Mouse (Mus musculus): Measurements from ENCODE around the gene Rab3b. TPM values are rescaled to one million over a fixed set of nuclear protein-coding genes. Genes with fewer than 3 reads are reported as not detected.

Gene Rab3b
- total RNA-seq, 1 experiment = 5.1 TPM

GRCm38 (mm10) chr4:108877901-108878300 is 962 bp upstream of the Rab3b start:
- in situ Hi-C loops (cut with MboI; ENCODE audit: low sequenced_read_pairs in 2 of 2, unreplicated experiment in 2 of 2) = loop anchor here in 1 of 2 experiments (10.0 kb wide), 1 partner anchor 97 kb away; no protein-coding TSS in a partner anchor
- Histone ChIP-seq H3K4me3 (ENCODE audit: insufficient read depth in 1 of 2, low read depth in 1 of 2, low read length in 2 of 2, poor library complexity in 1 of 2, severe bottlenecking in 1 of 2) (no peak overlapping the region), H3K27ac (ENCODE audit: insufficient read depth, low read depth, low read length, poor library complexity, severe bottlenecking) (no peak overlapping the region), H3K4me1 (ENCODE audit: control insufficient read depth in 2 of 2, insufficient read depth in 2 of 2, low read length in 2 of 2, poor library complexity in 1 of 2) (peaks cover 0 to 4% of the 10 kb centered on the region in 2 experiments; a peak in 1 of 4 replicates), H3K9me3 (ENCODE audit: control insufficient read depth, insufficient read depth, low read depth, low read length) (no peaks in the 10 kb centered on the region), H3K36me3 (ENCODE audit: control insufficient read depth, insufficient read depth, low read length, poor library complexity, severe bottlenecking) (no peaks in the 10 kb centered on the region), H3K9ac (ENCODE audit: insufficient read depth, low read depth, low read length, poor library complexity, severe bottlenecking) (no peak overlapping the region)
- TF ChIP-seq CHD2 (IDR thresholded peaks at IDR 0.05; ENCODE audit: low read depth, low read length) (no peak), HCFC1 (IDR thresholded peaks at IDR 0.05; ENCODE audit: borderline replicate concordance, insufficient read depth, low read length) (no peak), ZNF384 (IDR thresholded peaks at IDR 0.05; ENCODE audit: low read depth, low read length) (no peak), ZC3H11A (IDR thresholded peaks at IDR 0.05; ENCODE audit: borderline replicate concordance, low read depth, low read length) (no peak), MAFK (IDR thresholded peaks at IDR 0.05; ENCODE audit: insufficient read depth, low read depth, low read length) (no peak)
- no peak for DNase-seq (ENCODE audit: low read depth, low spot score)

- in situ Hi-C loops (cut with MboI; ENCODE audit: low sequenced_read_pairs in 2 of 2, unreplicated experiment in 2 of 2) = no loop called here
- no peak for TF ChIP-seq ZC3H11A (IDR thresholded peaks at IDR 0.05; ENCODE audit: borderline replicate concordance, low read depth, low read length)
- TF ChIP-seq ZNF384 (IDR thresholded peaks at IDR 0.05; ENCODE audit: low read depth, low read length) = no peak
- TF ChIP-seq MAFK (IDR thresholded peaks at IDR 0.05; ENCODE audit: insufficient read depth, low read depth, low read length) = no peak
- TF ChIP-seq HCFC1 (IDR thresholded peaks at IDR 0.05; ENCODE audit: borderline replicate concordance, insufficient read depth, low read length) = no peak
- TF ChIP-seq CHD2 (IDR thresholded peaks at IDR 0.05; ENCODE audit: low read depth, low read length) = no peak
- DNase-seq (ENCODE audit: low read depth, low spot score) = peak; percentile 57
- no peaks in the 10 kb centered on the region for H3K36me3 ChIP-seq (ENCODE audit: control insufficient read depth, insufficient read depth, low read length, poor library complexity, severe bottlenecking)
- H3K4me1 ChIP-seq (ENCODE audit: control insufficient read depth in 2 of 2, insufficient read depth in 2 of 2, low read length in 2 of 2, poor library complexity in 1 of 2) = peaks cover 0 to 2% of the 10 kb centered on the region in 2 experiments; a peak in 2 of 4 replicates
- H3K9ac ChIP-seq (ENCODE audit: insufficient read depth, low read depth, low read length, poor library complexity, severe bottlenecking) = no peak overlapping the region
- H3K4me3 ChIP-seq (ENCODE audit: insufficient read depth in 1 of 2, low read depth in 1 of 2, low read length in 2 of 2, poor library complexity in 1 of 2, severe bottlenecking in 1 of 2) = no peak overlapping the region
- no peak overlapping the region for H3K27ac ChIP-seq (ENCODE audit: insufficient read depth, low read depth, low read length, poor library complexity, severe bottlenecking)
- no peaks in the 10 kb centered on the region for H3K9me3 ChIP-seq (ENCODE audit: control insufficient read depth, insufficient read depth, low read depth, low read length)
Measured at GRCm38 (mm10) chr4:108883815-108884214, 5.0 kb downstream of the Rab3b start.

- DNase-seq (ENCODE audit: low read depth, low spot score) = no peak
- no peaks in the 10 kb centered on the region for H3K9me3 ChIP-seq (ENCODE audit: control insufficient read depth, insufficient read depth, low read depth, low read length)
- no peaks in the 10 kb centered on the region; a peak in 1 of 4 replicates for H3K4me1 ChIP-seq (ENCODE audit: control insufficient read depth in 2 of 2, insufficient read depth in 2 of 2, low read length in 2 of 2, poor library complexity in 1 of 2)
- no peak overlapping the region for H3K9ac ChIP-seq (ENCODE audit: insufficient read depth, low read depth, low read length, poor library complexity, severe bottlenecking)
- in situ Hi-C loops (cut with MboI; ENCODE audit: low sequenced_read_pairs in 2 of 2, unreplicated experiment in 2 of 2) = no loop called here
- no peaks in the 10 kb centered on the region for H3K36me3 ChIP-seq (ENCODE audit: control insufficient read depth, insufficient read depth, low read length, poor library complexity, severe bottlenecking)
- H3K4me3 ChIP-seq (ENCODE audit: insufficient read depth in 1 of 2, low read depth in 1 of 2, low read length in 2 of 2, poor library complexity in 1 of 2, severe bottlenecking in 1 of 2) = no peak overlapping the region
- no peak overlapping the region for H3K27ac ChIP-seq (ENCODE audit: insufficient read depth, low read depth, low read length, poor library complexity, severe bottlenecking)
- TF ChIP-seq HCFC1 (IDR thresholded peaks at IDR 0.05; ENCODE audit: borderline replicate concordance, insufficient read depth, low read length) = no peak
- no peak for TF ChIP-seq ZNF384 (IDR thresholded peaks at IDR 0.05; ENCODE audit: low read depth, low read length)
- no peak for TF ChIP-seq CHD2 (IDR thresholded peaks at IDR 0.05; ENCODE audit: low read depth, low read length)
- TF ChIP-seq MAFK (IDR thresholded peaks at IDR 0.05; ENCODE audit: insufficient read depth, low read depth, low read length) = no peak
- TF ChIP-seq ZC3H11A (IDR thresholded peaks at IDR 0.05; ENCODE audit: borderline replicate concordance, low read depth, low read length) = no peak
Measured at GRCm38 (mm10) chr4:108887456-108887855, 8.6 kb downstream of the Rab3b start.

- no peak overlapping the region for H3K4me3 ChIP-seq (ENCODE audit: insufficient read depth in 1 of 2, low read depth in 1 of 2, low read length in 2 of 2, poor library complexity in 1 of 2, severe bottlenecking in 1 of 2)
- no peak for DNase-seq (ENCODE audit: low read depth, low spot score)
- TF ChIP-seq MAFK (IDR thresholded peaks at IDR 0.05; ENCODE audit: insufficient read depth, low read depth, low read length) (no peak), HCFC1 (IDR thresholded peaks at IDR 0.05; ENCODE audit: borderline replicate concordance, insufficient read depth, low read length) (no peak), ZNF384 (IDR thresholded peaks at IDR 0.05; ENCODE audit: low read depth, low read length) (no peak), ZC3H11A (IDR thresholded peaks at IDR 0.05; ENCODE audit: borderline replicate concordance, low read depth, low read length) (no peak), CHD2 (IDR thresholded peaks at IDR 0.05; ENCODE audit: low read depth, low read length) (no peak)
- H3K36me3 ChIP-seq (ENCODE audit: control insufficient read depth, insufficient read depth, low read length, poor library complexity, severe bottlenecking) = no peaks in the 10 kb centered on the region
- H3K27ac ChIP-seq (ENCODE audit: insufficient read depth, low read depth, low read length, poor library complexity, severe bottlenecking) = no peak overlapping the region
- no peaks in the 10 kb centered on the region for H3K4me1 ChIP-seq (ENCODE audit: control insufficient read depth in 2 of 2, insufficient read depth in 2 of 2, low read length in 2 of 2, poor library complexity in 1 of 2)
- in situ Hi-C loops (cut with MboI; ENCODE audit: low sequenced_read_pairs in 2 of 2, unreplicated experiment in 2 of 2) = no loop called here
- H3K9me3 ChIP-seq (ENCODE audit: control insufficient read depth, insufficient read depth, low read depth, low read length) = no peaks in the 10 kb centered on the region
- H3K9ac ChIP-seq (ENCODE audit: insufficient read depth, low read depth, low read length, poor library complexity, severe bottlenecking) = no peak overlapping the region
Measured at GRCm38 (mm10) chr4:108890876-108891275, 12.0 kb downstream of the Rab3b start.

Measured in ES-E14 (cell line).